Mouse (Mus musculus) skeletal muscle tissue, adult 2 months (tissue): ENCODE data around the gene Sgk2.

ENCODE experiments used
- DNase-seq: peaks from one replicate; pipeline ENCODE4 v3.0.0-alpha.2; 2012; ENCODE audit warnings: low read depth, low spot score

The Sgk2 gene

GRCm38 (mm10) chr2:162987218-162987617 lies at the start of gene Sgk2:
Gene Sgk2 (plus strand): TSS chr2:162987330.
- DNase-seq: no peak

GRCm38 (mm10) chr2:162939562-162939961 lies 47.6 kb upstream of the Sgk2 start:
- DNase-seq: no peak

DNA sequence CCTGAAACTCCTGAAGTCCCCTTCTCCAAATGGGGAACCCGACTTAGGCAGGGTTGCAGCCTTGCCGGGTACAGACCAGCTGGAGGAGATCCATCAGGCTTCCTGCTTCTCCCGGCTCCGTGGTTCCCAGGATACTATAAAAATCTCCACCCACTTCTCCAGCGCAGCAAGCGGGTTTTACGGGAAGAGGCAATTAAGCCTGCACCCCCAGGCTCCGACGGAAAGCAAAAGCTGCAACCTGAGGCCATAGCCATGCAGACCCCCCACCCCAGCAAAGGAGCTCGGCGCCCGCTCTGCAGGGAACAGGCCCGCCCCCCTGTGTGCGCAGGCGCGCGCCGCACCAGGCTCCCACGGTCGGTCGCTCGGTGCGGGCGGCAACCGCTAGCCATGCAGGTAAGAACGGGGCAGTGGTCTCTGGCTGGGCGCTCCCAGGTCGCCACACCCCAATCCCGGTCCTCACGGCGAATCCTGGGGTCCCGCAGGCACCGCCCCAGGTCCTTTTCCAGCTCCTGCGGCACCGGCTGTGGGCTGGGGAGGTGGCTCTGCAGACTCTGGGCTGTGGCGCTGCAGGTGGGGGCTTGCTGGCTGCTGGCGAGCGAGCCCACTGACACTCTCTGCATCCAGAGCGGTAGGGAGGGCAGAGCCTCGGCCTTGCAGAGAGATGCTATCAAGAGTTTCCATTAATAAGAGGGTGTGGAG lies 43.8 kb upstream of the Sgk2 start, which contains the start of gene L3mbtl1:
Gene L3mbtl1, plus strand, starts transcription at position 325 of the 699 bp plus-strand sequence.
- no peak for DNase-seq

DNA sequence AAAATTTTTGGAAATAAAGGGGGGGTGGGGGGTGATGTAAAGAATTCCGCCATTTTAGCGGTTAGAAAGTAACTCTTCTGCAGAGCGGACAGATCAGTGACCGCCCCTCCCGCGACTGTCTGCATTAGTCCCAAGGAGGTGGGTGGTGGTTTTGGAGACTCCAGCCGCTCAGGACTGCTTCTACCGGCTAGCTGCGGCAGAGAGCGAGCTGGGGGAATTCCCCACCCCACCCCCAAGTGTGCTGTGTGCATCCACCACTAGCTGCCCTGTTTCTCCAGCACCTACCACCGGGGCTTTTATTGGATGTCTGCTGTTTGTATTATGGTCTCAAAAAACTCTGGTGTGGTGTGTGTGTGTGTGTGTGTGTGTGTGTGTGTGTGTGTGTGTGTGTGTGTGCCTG lies 43.2 kb upstream of the Sgk2 start:
- no peak for DNase-seq

- no peak for DNase-seq
These were observed 40.2 kb upstream of the Sgk2 start for GRCm38 (mm10) chr2:162946964-162947363.

- DNase-seq: no peak
These were observed 39.4 kb upstream of the Sgk2 start for GRCm38 (mm10) chr2:162947736-162948135.

GRCm38 (mm10) chr2:162948221-162948620 lies 38.9 kb upstream of the Sgk2 start:
- DNase-seq: no peak

DNA sequence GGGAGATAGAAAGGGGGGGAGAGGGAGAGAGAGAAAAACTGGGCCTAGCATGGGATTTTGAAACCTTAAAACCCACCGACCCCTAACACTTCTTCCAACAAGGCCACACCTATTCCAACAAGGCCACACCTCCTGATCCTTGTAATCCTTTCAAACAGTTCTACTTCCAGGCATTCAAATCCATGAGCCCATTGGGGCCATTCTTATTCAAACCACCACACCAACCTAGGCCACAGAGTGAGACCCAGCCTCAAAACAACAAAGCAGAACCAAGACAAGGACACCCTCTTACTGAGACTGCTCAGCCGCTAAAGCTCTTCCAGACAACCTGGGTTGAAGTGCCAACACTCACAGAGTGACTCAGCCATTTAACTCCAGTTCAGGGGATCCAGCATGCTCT lies 36.4 kb upstream of the Sgk2 start:
- no peak for DNase-seq

DNA sequence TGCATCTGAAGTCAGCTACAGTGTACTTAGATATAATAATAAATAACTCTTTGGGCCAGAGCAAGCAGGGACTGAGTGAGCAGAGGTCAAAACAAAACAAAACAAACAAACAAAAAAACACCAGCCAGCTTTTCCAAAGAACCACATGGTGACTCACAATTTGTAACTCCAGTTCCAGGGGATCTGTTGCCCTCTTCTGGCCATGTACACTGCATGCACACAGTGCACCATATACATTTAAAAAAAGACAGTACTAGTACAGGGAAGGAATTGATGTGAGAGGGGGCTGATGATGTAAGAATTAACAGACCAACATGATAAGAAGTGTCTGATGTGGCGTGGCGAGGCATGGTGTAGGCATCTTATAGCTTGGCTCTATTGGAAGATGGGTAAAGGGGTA lies 30.3 kb upstream of the Sgk2 start:
- DNase-seq: no peak

DNA sequence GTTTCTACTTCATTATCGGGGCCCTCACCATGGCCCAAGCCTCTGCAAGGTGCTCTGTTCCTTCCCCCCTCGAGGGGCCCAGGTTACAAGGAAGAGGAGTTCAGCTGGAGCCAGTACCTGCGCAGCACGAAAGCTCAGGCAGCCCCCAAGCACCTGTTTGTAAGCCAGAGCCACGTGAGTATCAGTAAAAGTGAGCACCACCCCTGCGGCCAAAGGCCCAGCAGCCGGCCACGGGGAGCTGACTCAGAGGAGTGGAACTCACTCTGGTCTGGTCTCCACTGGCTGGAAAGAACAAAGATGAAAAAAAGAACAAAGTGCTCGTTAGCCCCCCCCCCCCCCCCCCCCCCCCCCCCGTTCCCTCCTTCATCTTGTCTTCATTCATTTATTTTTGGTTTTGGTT lies 25.8 kb upstream of the Sgk2 start:
- DNase-seq: no peak

DNA sequence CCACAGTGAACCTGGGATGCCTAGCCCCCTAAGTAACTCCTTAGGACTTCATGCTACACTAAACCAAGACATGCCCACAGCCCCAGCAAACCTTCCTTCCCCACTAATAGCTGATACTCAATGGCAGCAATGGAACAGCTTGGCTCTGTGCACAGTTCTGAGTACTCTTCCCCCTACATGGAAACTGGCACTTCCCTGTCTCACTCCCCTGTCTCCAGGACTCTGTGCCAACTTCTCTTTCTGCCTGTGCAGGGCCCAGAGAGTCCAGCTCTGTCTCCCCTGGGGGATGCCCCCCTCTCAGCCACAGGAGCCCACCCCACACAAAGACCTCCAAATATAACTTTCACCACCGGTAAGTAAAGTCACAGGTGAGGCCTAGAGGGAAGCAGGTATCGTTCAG lies 20.4 kb upstream of the Sgk2 start:
- no peak for DNase-seq

DNA sequence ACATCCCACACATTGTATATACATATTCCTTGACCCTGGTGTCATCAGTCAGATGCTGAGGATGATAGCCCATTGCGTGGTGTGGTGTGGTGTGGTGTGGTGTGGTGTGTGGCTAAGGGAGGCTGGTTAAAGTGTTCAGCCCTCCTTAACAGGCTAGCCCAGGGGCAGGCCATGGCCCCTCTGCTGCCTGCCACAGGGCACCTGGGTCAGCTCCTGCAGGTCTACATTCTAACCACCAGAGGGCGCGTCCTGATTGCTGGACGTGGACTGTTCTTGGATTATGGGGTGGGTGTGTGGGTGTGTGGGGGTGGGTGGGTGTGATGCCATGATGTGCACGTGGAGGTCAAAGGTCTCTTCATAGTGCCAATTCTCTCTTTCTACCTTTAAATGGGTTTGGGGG lies 18.8 kb upstream of the Sgk2 start:
- DNase-seq: no peak

GRCm38 (mm10) chr2:162969101-162969500 lies 18.0 kb upstream of the Sgk2 start:
- no peak for DNase-seq

DNA sequence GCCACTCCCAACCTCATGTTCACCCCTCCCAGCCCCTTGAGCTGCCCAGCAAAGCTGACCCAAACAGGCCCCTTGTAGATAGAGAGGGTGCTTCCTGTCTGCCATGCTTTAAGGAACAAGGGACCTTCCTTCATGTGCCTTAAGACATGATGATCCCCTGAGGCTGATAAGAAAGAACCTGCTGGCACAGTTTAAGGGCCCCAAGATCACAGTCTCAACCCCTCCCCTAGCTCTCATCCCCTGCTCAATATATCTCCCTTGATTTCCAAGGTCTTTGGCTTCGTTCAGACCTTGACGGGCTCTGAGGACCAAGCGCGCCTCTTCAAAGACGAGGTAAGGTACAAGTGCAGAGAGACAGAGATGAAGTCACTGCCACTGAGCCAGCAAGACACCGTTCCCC lies 16.2 kb upstream of the Sgk2 start:
- DNase-seq: no peak

- no peak for DNase-seq
These were observed 14.4 kb upstream of the Sgk2 start for GRCm38 (mm10) chr2:162972752-162973151.

- no peak for DNase-seq
These were observed 13.9 kb upstream of the Sgk2 start for GRCm38 (mm10) chr2:162973206-162973605.

DNA sequence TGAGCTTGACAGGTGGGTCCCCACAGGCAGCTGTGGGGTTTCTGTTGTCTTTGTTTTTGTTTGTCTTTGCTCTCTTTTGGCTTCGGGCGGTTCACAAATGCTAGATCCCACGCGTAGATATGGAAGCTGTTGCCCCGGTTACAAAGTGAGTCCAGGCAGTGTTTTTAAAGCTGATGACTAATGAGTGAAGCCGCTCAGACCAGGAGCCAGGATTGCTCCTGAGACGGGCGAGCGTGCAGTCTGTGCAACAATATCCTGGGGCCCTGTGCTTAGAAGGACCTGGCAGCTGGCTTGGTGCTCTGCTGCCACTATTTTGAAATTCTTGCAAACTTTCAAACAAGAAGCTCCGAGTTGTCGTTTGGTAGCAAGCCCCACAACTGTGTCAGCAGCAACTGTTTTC lies 13.5 kb upstream of the Sgk2 start:
- no peak for DNase-seq

GRCm38 (mm10) chr2:162975157-162975775 lies 11.9 kb upstream of the Sgk2 start:
- peak; percentile 49 for DNase-seq

DNA sequence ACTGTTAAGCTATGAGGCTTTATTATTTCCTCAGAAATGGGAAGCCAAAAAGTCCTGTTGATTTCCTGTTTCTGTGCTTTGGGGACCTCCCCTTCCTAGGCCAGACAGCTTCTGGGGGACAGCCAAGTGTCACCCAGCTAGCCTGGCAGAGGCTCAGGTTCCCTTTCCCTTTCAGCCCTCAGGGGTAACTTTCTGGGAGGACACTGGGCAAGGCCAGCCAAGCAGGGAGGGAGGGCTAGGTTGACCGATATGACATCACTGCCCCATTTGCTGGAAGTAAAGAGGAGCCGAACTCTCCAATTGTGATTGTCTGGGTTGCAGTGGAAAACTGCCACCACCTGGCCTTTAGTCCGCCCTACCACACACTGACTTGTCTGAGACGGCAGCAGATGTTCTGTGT lies 11.1 kb upstream of the Sgk2 start:
- DNase-seq: peak; percentile 42

DNA sequence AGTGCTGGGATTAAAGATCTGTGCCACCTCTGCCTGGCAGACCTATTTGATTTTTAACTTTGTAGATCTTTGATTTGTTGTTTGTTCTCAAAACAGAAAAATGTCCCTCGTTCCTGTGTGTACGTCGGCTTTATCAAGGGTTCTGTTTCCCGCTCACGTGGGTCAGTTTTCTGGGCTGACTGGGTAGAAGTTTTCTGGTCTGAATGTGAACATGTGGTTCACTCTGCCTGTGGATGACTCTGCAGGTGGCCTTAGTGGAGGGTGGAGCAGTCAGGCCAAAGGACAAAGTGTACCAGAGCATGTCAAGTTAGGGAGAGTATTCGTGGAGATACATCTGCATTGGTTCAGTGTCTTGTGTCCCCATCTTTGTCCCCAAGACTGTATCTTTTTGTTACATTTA lies 2.7 kb upstream of the Sgk2 start:
- no peak for DNase-seq

- peak; percentile 13 for DNase-seq
These were observed 1.2 kb upstream of the Sgk2 start for GRCm38 (mm10) chr2:162985923-162986322.

- DNase-seq: no peak
These were observed 366 bp upstream of the Sgk2 start for GRCm38 (mm10) chr2:162986764-162987163.

DNA sequence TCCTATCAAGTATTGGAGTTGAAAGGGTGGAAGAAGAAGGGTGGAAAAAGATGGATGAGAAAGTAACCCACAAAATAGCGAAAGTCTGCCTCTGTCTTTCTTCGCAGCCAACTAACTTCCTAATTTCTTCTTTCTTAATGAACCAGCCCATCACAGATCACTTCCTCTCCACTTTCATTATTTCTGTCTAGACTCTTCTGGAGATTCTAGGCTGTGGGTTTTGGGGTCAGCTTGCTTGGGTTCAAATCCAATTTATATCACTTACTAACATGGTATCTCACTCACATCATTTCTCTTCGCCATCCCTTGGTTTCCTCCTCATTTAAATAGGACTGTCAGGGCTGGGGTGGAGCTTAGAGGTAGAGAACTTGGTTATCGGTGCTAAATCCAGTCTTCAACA lies 1.1 kb downstream of the Sgk2 start:
- DNase-seq: no peak
